Mouse (Mus musculus) CD8-positive naive resting alpha-beta T cell, adult 2 months (primary cell): ENCODE results near the gene Glud1.

Experiments used
- DNase-seq, 2 experiments: peaks; one replicate each; pipeline ENCODE4 v3.0.0; 2022; ENCODE audit warnings: low read depth in 2 of 2, low spot score in 2 of 2

Gene Glud1

DNA sequence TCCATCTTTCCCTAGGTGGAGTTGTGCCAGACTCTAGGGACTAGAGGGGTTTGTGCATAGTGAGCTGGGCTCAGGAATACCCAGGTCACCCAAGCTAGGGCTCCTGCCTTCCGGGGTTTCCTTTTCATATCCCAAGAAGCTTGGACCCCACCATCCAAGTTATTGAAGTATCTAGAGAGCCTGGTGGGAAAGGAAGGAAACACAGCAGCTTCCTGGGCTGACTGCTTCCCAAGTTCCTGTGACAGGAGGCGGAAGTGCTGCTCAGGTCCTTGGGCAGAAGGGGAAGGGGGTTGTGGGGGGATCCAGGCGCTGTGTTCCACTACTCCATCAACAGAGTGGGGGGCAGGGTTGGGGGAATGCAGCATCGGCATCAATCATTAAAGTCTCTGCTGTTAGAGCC is 66.6 kb downstream of the Glud1 start:
- DNase-seq: no peak

DNA sequence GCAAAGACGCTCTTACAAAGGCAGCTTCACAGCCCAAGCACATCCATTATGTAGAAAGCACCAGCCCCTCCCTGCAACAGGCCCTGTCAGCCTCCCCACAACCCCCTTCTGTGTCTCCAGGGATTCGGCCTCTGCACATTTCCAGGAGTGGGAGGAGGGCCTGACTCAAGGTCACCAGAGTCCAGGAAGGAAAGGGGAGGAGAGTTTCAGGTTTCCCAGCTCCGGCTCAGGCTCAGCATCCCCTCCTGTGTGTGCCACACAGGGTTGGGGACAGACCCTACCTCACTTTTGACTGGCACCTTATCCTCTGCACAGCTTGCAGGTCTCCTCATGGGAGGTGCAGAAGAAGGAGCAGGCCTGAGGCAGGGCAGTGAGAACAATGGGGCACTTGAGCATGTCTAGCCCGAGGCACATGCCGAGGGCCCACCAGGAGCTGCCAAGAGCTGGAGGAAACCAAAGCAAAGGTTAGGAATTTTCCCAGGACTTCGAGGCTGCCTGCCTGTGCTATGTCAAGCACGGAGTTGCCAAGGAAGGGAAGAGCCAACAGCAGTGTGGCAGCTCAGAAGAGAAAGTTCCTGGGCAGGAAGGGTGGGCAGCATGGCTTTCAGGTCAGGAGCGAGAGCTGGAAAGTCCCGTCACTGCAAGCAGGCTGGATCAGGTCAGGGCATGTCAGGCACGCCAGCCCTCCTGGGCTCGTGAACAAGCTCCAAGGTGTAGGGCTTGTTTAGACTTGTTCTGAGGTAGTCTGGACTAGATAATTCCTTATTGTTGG is 68.2 kb downstream of the Glud1 start:
- no peak for DNase-seq

DNA sequence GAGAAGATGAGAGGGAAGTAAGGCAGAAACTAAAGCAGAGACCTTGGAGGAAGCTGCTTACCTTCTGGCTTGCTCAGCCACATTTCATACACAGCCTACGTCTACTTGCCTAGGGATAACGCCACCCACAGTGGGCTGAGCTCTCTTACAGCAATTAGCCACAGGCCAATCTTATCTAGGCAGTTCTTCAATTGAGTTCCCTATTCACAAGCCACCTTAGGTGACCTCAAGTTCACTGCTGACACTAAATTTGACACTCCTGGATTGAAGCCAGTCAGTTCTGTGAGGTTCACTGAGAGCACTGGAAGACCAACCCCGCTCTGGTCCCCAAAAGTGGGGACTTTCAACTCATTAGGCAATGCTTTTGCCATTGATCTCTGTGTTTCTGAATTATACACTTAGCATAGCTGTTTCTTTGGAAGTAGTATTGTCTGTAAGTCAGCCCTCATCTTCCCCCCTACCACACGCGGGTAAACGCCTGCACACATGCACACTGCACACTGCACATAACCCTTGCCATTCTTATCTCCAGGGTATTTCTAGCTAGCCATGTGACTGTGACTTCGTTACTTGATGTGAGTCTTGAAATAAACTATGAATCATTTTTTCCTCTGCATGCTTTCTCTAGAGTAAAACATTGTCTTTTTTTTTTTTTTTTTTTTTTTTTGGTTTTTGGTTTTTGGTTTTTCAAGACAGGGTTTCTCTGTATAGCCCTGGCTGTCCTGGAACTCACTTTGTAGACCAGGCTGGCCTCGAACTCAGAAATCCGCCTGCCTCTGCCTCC is 72.6 kb downstream of the Glud1 start:
- DNase-seq: no peak

DNA sequence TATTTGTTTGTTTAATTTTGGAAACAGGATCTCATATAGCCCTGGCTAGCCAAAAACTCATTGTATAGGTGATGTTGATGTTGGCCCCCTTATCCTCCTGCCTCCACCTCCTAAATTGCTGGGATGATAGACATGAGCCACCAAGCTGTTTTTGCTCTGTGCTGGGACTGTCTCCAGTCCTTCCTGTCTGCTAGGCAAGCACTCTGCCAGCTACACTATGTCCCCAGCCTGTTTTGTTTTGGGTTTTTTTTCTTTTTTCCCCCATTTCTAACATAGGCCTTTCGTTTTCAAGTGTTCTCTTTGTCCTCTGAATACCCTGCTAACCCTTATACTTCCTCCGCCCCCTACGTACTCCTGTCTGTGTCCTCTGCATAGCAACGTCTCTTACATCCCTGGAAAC is 82.8 kb downstream of the Glud1 start:
- DNase-seq: no peak
